Mouse (Mus musculus) liver, postnatal 0 days (tissue): ENCODE data around the gene Fam171a1. TPM values are rescaled to one million over a fixed set of nuclear protein-coding genes. Genes with fewer than 3 reads are reported as not detected.

Source experiments
- ATAC-seq: fragments of 200-750 bp; cut with Nextera tagmentation; 2 replicates; pipeline ENCODE4 v1.8.0; 2017; ENCODE audit warnings: mild to moderate bottlenecking, moderate library complexity
- DNase-seq: peaks from one replicate; pipeline ENCODE4 v3.0.0-alpha.2; 2016
- H3K27ac ChIP-seq: fragments of 300-500 bp; sonication (generic); 2 replicates; pipeline ENCODE4 v1.5.1; 2014; ENCODE audit warnings: antibody characterized with exemption, moderate library complexity, mild to moderate bottlenecking, low read depth
- H3K27me3 ChIP-seq: fragments of 300-500 bp; sonication (generic); 2 replicates; pipeline ENCODE4 v1.6.1; 2014; ENCODE audit warnings: low read length, control low read depth, mixed read lengths; ENCODE audit not compliant: insufficient read depth
- H3K36me3 ChIP-seq: fragments of 300-500 bp; sonication (generic); replicated peaks from 2 replicates; pipeline ENCODE4 v1.6.1; 2014; ENCODE audit warnings: mild to moderate bottlenecking, control low read depth, low read length, moderate library complexity, mixed read lengths; ENCODE audit not compliant: insufficient read depth
- H3K4me1 ChIP-seq: fragments of 300-500 bp; sonication (generic); 2 replicates; pipeline ENCODE4 v1.6.1; 2014; ENCODE audit warnings: antibody characterized with exemption, mild to moderate bottlenecking, control low read depth; ENCODE audit not compliant: insufficient read depth
- H3K4me2 ChIP-seq: fragments of 300-500 bp; sonication (generic); 2 replicates; pipeline ENCODE4 v1.6.1; 2014; ENCODE audit warnings: low read depth, mild to moderate bottlenecking, low read length, moderate library complexity, mixed read lengths
- H3K4me3 ChIP-seq: fragments of 300-500 bp; sonication (generic); 2 replicates; pipeline ENCODE4 v1.5.1; 2014; ENCODE audit warnings: low read depth, low read length
- H3K9ac ChIP-seq: fragments of 300-500 bp; sonication (generic); replicated peaks from 2 replicates; pipeline ENCODE4 v1.6.1; 2014; ENCODE audit warnings: mild to moderate bottlenecking, moderate library complexity
- H3K9me3 ChIP-seq: fragments of 300-500 bp; sonication (generic); 2 replicates; pipeline ENCODE4 v1.6.1; 2016; ENCODE audit warnings: mild to moderate bottlenecking, control low read depth, low read length, mixed read lengths
- CTCF ChIP-seq: sonication (generic); IDR thresholded peaks from 2 replicates; pipeline ENCODE4 v1.5.1; 2016; ENCODE audit warnings: antibody characterized with exemption, low read depth
- EP300 ChIP-seq: IDR thresholded peaks from 2 replicates; pipeline ENCODE4 v1.6.1; 2016; ENCODE audit warnings: antibody characterized with exemption, low read depth, mild to moderate bottlenecking
- WGBS: fragments of 180-500 bp; shearing (Covaris S2); extraction: QIAGEN DNeasy Blood & Tissue Kit; methylation state at CpG from one replicate; pipeline ENCODE4 v1.1.7; 2014; ENCODE audit not compliant: insufficient replicate concordance; 5-methylcytosine and 5-hydroxymethylcytosine counted together
- polyA plus RNA-seq: library from polyadenylated mRNA; unstranded; fragments of >200 nt; fragmentation: Nextera tagmentation; extraction: Ambion mirVana; gene quantifications from 2 replicates; pipeline ENCODE4 v1.2.1, GENCODE M21; 2015

Fam171a1 gene
- polyA plus RNA-seq, 1 experiment from 2014 or later = 2.5 TPM

- Histone ChIP-seq H3K27ac (no peak overlapping the region), H3K9ac (no peak overlapping the region), H3K4me2 (no peak overlapping the region), H3K4me3 (no peak overlapping the region), H3K36me3 (no peaks in the 10 kb centered on the region), H3K4me1 (no peaks in the 10 kb centered on the region), H3K27me3 (no peaks in the 10 kb centered on the region), H3K9me3 (no peaks in the 10 kb centered on the region)
- WGBS = 25% methylated on average over 3 of the region's 3 CpGs
- no peak for DNase-seq
- ATAC-seq = no peak
- TF ChIP-seq CTCF = no peak
- TF ChIP-seq EP300 = no peak
Measured at GRCm38 (mm10) chr2:3102360-3102759, 11.7 kb upstream of the Fam171a1 start.

- Histone ChIP-seq H3K9me3 (no peaks in the 10 kb centered on the region), H3K4me3 (no peak overlapping the region), H3K9ac (no peak overlapping the region), H3K27me3 (no peaks in the 10 kb centered on the region), H3K4me1 (no peaks in the 10 kb centered on the region), H3K36me3 (no peaks in the 10 kb centered on the region), H3K4me2 (no peak overlapping the region), H3K27ac (no peak overlapping the region)
- ATAC-seq (no peak), DNase-seq (no peak)
- WGBS = 76% methylated on average over 4 of the region's 4 CpGs
- TF ChIP-seq CTCF = no peak
Measured at GRCm38 (mm10) chr2:3107471-3107870, 6.6 kb upstream of the Fam171a1 start.

- Histone ChIP-seq H3K4me2 (no peak overlapping the region), H3K9me3 (no peaks in the 10 kb centered on the region), H3K27ac (no peak overlapping the region), H3K4me1 (no peaks in the 10 kb centered on the region), H3K4me3 (no peak overlapping the region), H3K9ac (no peak overlapping the region), H3K36me3 (no peaks in the 10 kb centered on the region), H3K27me3 (no peaks in the 10 kb centered on the region)
- 77% methylated on average over 3 of the region's 3 CpGs for WGBS
- no peak for ATAC-seq
- TF ChIP-seq CTCF = no peak
- no peak for TF ChIP-seq EP300
- no peak for DNase-seq
Measured at GRCm38 (mm10) chr2:3108431-3108830, 5.6 kb upstream of the Fam171a1 start.

- DNase-seq (no peak), ATAC-seq (no peak)
- Histone ChIP-seq H3K36me3 (no peaks in the 10 kb centered on the region), H3K27me3 (no peaks in the 10 kb centered on the region), H3K4me3 (no peak overlapping the region), H3K4me2 (no peak overlapping the region), H3K4me1 (no peaks in the 10 kb centered on the region), H3K27ac (no peak overlapping the region), H3K9me3 (no peaks in the 10 kb centered on the region), H3K9ac (no peak overlapping the region)
- TF ChIP-seq EP300 = no peak
- TF ChIP-seq CTCF = no peak
- WGBS = 53% methylated on average over 1 of the region's 1 CpGs
Measured at GRCm38 (mm10) chr2:3108834-3109233, 5.2 kb upstream of the Fam171a1 start.

GRCm38 (mm10) chr2:3117855-3118202, 3.8 kb downstream of the Fam171a1 start:
- no peak for ATAC-seq
- Histone ChIP-seq H3K27me3 (peaks cover 7% of the 10 kb centered on the region; the same call in 1 of the 2 replicates), H3K9ac (no peak overlapping the region), H3K4me3 (peak overlapping the region; percentile 72), H3K4me2 (peak overlapping the region; percentile 91), H3K4me1 (no peaks in the 10 kb centered on the region), H3K27ac (no peak overlapping the region), H3K36me3 (no peaks in the 10 kb centered on the region), H3K9me3 (no peaks in the 10 kb centered on the region)
- no peak for DNase-seq
- 35% methylated on average over 2 of the region's 2 CpGs for WGBS
- TF ChIP-seq CTCF (no peak), EP300 (no peak)

GRCm38 (mm10) chr2:3118203-3118941, 4.3 kb downstream of the Fam171a1 start:
- Histone ChIP-seq H3K4me1 (no peaks in the 10 kb centered on the region), H3K27ac (peak overlapping the region; percentile 40; the same call in 1 of the 2 replicates)
- DNase-seq = peak; percentile 82

More at GRCm38 (mm10) chr2:3118203-3118941, 4.3 kb downstream of the Fam171a1 start:
- Histone ChIP-seq H3K36me3 (no peaks in the 10 kb centered on the region), H3K4me3 (peak overlapping the region; percentile 72), H3K4me2 (peak overlapping the region; percentile 91), H3K27me3 (peaks cover 7% of the 10 kb centered on the region; the same call in 1 of the 2 replicates), H3K9me3 (no peaks in the 10 kb centered on the region), H3K9ac (peak overlapping the region; percentile 67)
- under 1% methylated on average over 81 of the region's 93 CpGs for WGBS
- ATAC-seq = peak; percentile 89
- TF ChIP-seq EP300 (no peak), CTCF (peak; percentile 73)
